Mouse (Mus musculus) thymus, adult 2 months (tissue): ENCODE measurements around the gene Wdr53. TPM values are rescaled to one million over a fixed set of nuclear protein-coding genes. Genes with fewer than 3 reads are reported as not detected.
A peak's percentile ranks its signal among the peaks of the same experiment; 100 is the strongest.
"Not testable (repeated sequence)": the region's sequence is repeated elsewhere in the genome, so short reads cannot be mapped to it uniquely, and the experiment has no call there.

Experiments
- DNase-seq: peaks from one replicate; pipeline ENCODE4 v3.0.0; 2021
- H3K27ac ChIP-seq: fragments of 200-500 bp; 2 replicates; pipeline ENCODE4 v1.5.1; 2012; ENCODE audit warnings: low read length, control low read depth; ENCODE audit not compliant: control insufficient read depth, insufficient read depth
- H3K27me3 ChIP-seq: fragments of 200-500 bp; 2 replicates; pipeline ENCODE4 v1.6.1; 2012; ENCODE audit warnings: mild to moderate bottlenecking, low read length, moderate library complexity, mixed read lengths; ENCODE audit not compliant: control insufficient read depth, insufficient read depth
- H3K36me3 ChIP-seq: fragments of 200-500 bp; 2 replicates; pipeline ENCODE4 v1.6.1; 2012; ENCODE audit warnings: mild to moderate bottlenecking, low read length, moderate library complexity; ENCODE audit not compliant: control insufficient read depth, insufficient read depth
- H3K4me1 ChIP-seq: fragments of 200-500 bp; replicated peaks from 2 replicates; pipeline ENCODE4 v1.6.1; 2012; ENCODE audit warnings: low read length; ENCODE audit not compliant: control insufficient read depth, insufficient read depth
- H3K4me3 ChIP-seq: fragments of 200-500 bp; 2 replicates; pipeline ENCODE4 v1.5.1; 2012; ENCODE audit warnings: mild to moderate bottlenecking, low read length, control low read depth, moderate library complexity; ENCODE audit not compliant: control insufficient read depth, insufficient read depth
- CTCF ChIP-seq: fragments of 200-500 bp; IDR thresholded peaks from 2 replicates; pipeline ENCODE4 v1.5.1; 2012; ENCODE audit warnings: mild to moderate bottlenecking, control low read depth, low read length, moderate library complexity, borderline replicate concordance; ENCODE audit not compliant: control insufficient read depth, poor library complexity, insufficient read depth; ENCODE audit errors: extremely low read depth
- POLR2A ChIP-seq: fragments of 200-500 bp; IDR thresholded peaks from 2 replicates; pipeline ENCODE4 v1.6.1; 2012; ENCODE audit warnings: mild to moderate bottlenecking, low read length, control low read depth, moderate library complexity; ENCODE audit not compliant: control insufficient read depth, poor library complexity, insufficient read depth; ENCODE audit errors: extremely low read depth
- WGBS: fragments of 180-500 bp; shearing (Covaris S2); methylation state at CpG from one replicate; pipeline ENCODE4 v1.1.7; 2018; 5-methylcytosine and 5-hydroxymethylcytosine counted together
- polyA plus RNA-seq: library from polyadenylated mRNA; depleted of rRNA; stranded (reverse); fragments of >200 nt; gene quantifications from 2 replicates; pipeline ENCODE4 v1.2.3, GENCODE M21; 2012

Gene Wdr53
- polyA plus RNA-seq, 1 experiment, result 5.4 TPM

GRCm38 (mm10) chr16:32277308-32278256 is 30.6 kb downstream of the Wdr53 start, which contains the start of gene Rnf168:
Rnf168 (plus strand) TSS chr16:32277459.
- TF ChIP-seq CTCF (no peak), POLR2A (peak; percentile 59; the same call in 1 of the 2 replicates)
- H3K4me1 ChIP-seq, result 0 out of 2 replicates have a peak, but pooled peaks cover 2% of the 10 kb centered on the region
- peak within 1 kb of the TSS; percentile 43 for H3K27ac ChIP-seq
- DNase-seq, result peak; percentile 87
- H3K36me3 ChIP-seq, result no peaks in the 10 kb centered on the region
- WGBS, result under 1% methylated on average over 75 of the region's 75 CpGs
- H3K4me3 ChIP-seq, result peak within 1 kb of the TSS; percentile 82
- H3K27me3 ChIP-seq, result no peaks in the 10 kb centered on the region

- Histone ChIP-seq H3K36me3 (peaks cover 6% of the 10 kb centered on the region), H3K4me3 (peak overlapping the region; percentile 82), H3K27me3 (no peaks in the 10 kb centered on the region), H3K27ac (no peak overlapping the region), H3K4me1 (0 out of 2 replicates have a peak, but pooled peaks cover 2% of the 10 kb centered on the region)
- 16% methylated on average over 7 of the region's 7 CpGs for WGBS
- no peak for DNase-seq
- TF ChIP-seq POLR2A (no peak), CTCF (no peak)
These were observed 31.4 kb downstream of the Wdr53 start for GRCm38 (mm10) chr16:32278396-32278795.

- H3K27me3 ChIP-seq, result no peaks in the 10 kb centered on the region
- no peak overlapping the region for H3K27ac ChIP-seq
- no peak for DNase-seq
- no peak overlapping the region for H3K4me3 ChIP-seq
- TF ChIP-seq CTCF (no peak), POLR2A (no peak)
- WGBS, result 98% methylated on average over 8 of the region's 8 CpGs
- peaks cover 22% of the 10 kb centered on the region for H3K36me3 ChIP-seq
- H3K4me1 ChIP-seq, result 0 out of 2 replicates have a peak, but pooled peaks cover 2% of the 10 kb centered on the region
These were observed 33.2 kb downstream of the Wdr53 start for GRCm38 (mm10) chr16:32280211-32280610.

DNA sequence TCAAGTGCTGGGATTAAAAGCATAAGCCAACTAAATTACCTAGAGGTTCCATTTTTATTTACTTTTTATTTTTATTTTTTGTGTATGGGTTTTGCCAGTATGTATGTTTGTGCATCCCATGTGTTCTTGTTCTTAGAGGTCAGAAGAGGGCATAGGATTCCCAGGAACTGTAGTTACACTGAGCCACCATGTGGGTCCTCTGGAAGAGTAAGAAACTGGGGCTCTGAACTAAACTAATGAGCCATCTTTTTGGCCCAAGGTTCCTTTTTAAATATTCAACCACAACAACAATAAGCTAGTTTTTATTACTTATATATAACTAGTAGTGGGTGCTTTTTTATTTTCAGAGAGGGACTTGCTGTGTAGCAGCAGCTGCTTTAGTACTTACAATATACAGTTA is 35.6 kb downstream of the Wdr53 start:
- TF ChIP-seq CTCF, result no peak
- no peak for TF ChIP-seq POLR2A
- Histone ChIP-seq H3K27ac (no peak overlapping the region), H3K4me3 (no peak overlapping the region), H3K27me3 (no peaks in the 10 kb centered on the region), H3K36me3 (peaks cover 46% of the 10 kb centered on the region), H3K4me1 (0 out of 2 replicates have a peak, but pooled peaks cover 2% of the 10 kb centered on the region)
- DNase-seq, result no peak

GRCm38 (mm10) chr16:32291821-32292220 is 44.8 kb downstream of the Wdr53 start:
- H3K4me3 ChIP-seq, result no peak overlapping the region
- no peaks in the 10 kb centered on the region for H3K4me1 ChIP-seq
- TF ChIP-seq POLR2A (no peak), CTCF (no peak)
- no peaks in the 10 kb centered on the region for H3K27me3 ChIP-seq
- no peak for DNase-seq
- no peak overlapping the region for H3K27ac ChIP-seq
- 98% methylated on average over 4 of the region's 4 CpGs for WGBS
- peaks cover 58% of the 10 kb centered on the region for H3K36me3 ChIP-seq

GRCm38 (mm10) chr16:32299617-32300016 is 52.6 kb downstream of the Wdr53 start:
- H3K4me3 ChIP-seq, H3K27me3 ChIP-seq, H3K4me1 ChIP-seq, DNase-seq, H3K27ac ChIP-seq: not testable (repeated sequence)
- WGBS, result 96% methylated on average over 4 of the region's 4 CpGs
- peaks cover 42% of the 10 kb centered on the region for H3K36me3 ChIP-seq

- Histone ChIP-seq H3K36me3 (peaks cover 18% of the 10 kb centered on the region), H3K27ac (no peak overlapping the region), H3K4me3 (no peak overlapping the region), H3K27me3 (no peaks in the 10 kb centered on the region), H3K4me1 (no peaks in the 10 kb centered on the region)
- no peak for TF ChIP-seq CTCF
- TF ChIP-seq POLR2A, result no peak
- DNase-seq, result no peak
- 91% methylated on average over 1 of the region's 1 CpGs for WGBS
These were observed 56.0 kb downstream of the Wdr53 start for GRCm38 (mm10) chr16:32303046-32303445.
